Mouse (Mus musculus) testis, postnatal 10 days (tissue): Measurements from ENCODE around the gene Entpd8.

Source experiments
- DNase-seq: peaks from one replicate; pipeline ENCODE4 v3.0.0; 2021; ENCODE audit warnings: low spot score

Gene Entpd8

DNA sequence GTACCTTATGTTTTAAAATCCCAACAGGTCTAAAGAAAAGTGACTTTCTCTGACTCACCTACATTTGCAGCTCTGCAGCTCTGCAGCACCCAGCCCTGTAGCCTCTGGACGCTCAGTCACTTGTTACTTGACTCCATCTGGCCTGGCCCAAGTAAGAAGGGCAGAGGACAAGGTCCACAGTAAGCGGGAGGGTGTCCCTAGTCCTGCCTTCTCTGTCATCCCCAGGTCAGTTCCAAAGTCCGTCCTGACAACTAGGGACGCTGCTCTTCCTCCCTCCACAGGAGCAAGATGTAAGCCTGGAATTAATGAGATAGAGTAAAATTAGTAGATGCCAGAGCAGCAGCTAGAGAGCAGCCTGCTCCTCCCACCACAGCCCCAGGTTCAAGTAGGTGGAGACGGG, at the start of gene Entpd8:
TSS of gene Entpd8 (plus strand) at position 229 of the 400 bp plus-strand sequence.
- DNase-seq, result no peak

- no peak for DNase-seq
These were observed 45.1 kb upstream of the Entpd8 start for GRCm38 (mm10) chr2:25034994-25035393.

DNA sequence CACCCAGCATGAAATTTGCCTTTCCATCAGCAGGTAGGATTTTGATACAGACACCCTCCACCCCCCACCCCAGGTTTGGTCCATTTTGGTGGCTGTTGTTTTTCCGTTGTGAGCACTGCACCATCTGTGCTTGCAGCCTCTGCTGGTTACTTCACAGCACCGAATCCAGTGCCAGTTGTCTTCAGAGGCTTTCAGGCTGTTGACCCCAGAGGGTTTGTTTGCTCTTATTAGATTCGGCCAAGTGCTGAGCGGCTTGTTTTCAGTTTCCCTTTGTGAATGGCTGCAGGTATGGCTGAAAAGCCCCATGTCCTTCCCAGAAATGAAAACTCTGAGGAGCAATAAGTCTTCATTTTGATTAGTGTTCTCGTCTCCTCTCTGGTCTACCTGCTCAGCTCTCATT, 40.0 kb upstream of the Entpd8 start:
- DNase-seq, result no peak

- DNase-seq, result no peak
These were observed 29.2 kb upstream of the Entpd8 start for GRCm38 (mm10) chr2:25050921-25051320.

- no peak for DNase-seq
These were observed 28.7 kb upstream of the Entpd8 start for GRCm38 (mm10) chr2:25051450-25051849.

DNA sequence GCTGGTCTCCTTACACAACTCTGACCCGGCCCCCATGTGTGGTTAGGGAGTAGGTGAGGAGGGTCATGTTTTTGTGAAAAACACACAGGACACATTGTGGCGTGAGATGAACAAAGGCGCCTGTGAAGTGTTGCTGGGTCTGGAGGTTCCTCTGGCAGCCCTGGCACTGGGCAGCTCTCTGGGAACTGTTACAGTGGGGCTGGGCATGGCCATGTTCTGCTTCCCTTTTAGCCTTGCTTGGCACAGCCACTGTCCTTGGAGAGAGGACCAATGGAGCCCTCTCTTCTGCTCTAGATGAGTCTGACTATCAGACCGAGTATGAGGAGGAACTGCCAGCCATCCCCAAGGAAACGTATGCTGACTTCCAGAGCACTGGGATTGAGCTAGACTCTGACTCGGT, 27.0 kb upstream of the Entpd8 start:
- DNase-seq, result no peak

DNA sequence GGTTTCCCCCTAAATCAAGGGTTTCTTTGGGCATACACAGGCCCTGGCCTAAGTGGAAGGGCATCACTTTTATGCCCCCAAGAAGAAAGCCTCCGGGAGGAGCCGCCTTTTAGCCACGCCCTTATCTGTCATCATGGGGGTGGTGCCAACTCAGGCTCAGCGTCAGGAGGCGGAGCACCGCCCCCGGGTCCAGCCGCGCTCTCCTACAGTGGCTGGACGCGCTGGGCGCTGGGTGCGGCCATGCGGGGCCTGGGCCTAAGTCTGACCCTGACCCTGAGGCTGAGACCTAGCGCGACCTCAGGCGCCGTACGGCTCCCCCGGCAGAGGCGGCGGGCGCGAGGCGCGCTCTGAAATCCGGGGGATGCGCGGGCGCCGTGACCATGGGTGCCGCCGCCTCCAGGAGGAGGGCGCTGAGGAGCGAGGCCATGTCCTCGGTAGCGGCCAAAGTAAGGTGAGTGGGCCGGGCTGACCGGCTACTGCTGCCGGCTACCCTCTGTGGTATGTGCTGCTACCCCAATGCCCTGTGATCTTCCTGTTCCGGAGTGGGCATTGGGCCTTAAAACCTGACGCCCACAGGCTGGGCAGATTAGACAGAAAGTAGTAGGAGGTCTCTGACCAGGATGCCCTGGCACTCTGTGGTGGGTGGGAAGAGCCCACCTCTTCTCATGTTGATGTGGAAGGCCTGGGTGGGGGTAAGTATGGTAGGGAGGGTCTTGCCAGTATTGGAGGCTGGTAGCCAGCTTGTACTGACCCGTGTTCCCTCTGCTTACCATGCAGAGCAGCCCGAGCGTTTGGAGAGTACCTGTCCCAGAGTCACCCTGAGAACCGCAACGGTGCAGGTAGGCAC, 25.7 kb upstream of the Entpd8 start, which contains the start of gene Nsmf:
TSS of gene Nsmf (plus strand) at position 135 of the 847 bp plus-strand sequence.
- DNase-seq, result peak; percentile 93

DNA sequence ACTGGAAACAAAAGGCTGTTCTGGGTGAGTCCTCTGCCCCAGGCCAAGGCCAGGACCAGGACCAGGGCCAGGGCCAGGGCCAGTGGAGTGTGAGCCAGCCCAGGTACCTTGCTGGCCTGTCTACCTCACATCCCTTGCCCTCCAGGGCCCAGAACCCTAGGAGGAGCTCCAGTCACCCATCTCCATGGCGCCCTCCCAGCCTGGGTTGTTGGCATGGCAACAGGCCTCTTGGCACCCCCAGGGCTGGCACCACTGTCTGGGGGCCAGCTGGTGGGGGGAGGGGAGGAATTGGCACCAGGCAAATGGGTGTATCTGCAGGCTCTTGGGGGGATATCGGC, 25.1 kb upstream of the Entpd8 start:
- DNase-seq, result peak; percentile 64

- no peak for DNase-seq
These were observed 24.5 kb upstream of the Entpd8 start for GRCm38 (mm10) chr2:25055409-25056155.

- no peak for DNase-seq
These were observed 21.2 kb upstream of the Entpd8 start for GRCm38 (mm10) chr2:25058926-25059325.

GRCm38 (mm10) chr2:25063523-25063922, 16.6 kb upstream of the Entpd8 start:
- DNase-seq, result no peak

DNA sequence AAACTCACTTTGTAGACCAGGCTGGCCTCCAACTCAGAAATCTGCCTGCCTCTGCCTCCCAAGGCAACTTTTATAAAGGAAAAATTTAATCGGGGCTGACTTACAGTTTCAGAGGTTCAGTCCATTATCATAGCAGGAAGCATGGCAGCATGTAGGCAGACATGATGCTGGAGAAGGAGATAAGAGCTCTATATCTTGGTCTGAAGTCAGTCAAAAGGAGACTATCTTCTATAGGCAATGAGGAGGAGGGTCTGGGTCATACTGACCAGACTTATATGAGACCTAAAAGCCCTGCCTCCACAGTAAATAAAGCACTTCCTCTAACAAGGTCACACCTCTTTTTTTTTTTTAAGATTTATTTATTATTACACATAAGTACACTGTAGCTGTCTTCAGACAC, 15.8 kb upstream of the Entpd8 start:
- DNase-seq, result no peak

GRCm38 (mm10) chr2:25065537-25065936, 14.6 kb upstream of the Entpd8 start:
- no peak for DNase-seq

DNA sequence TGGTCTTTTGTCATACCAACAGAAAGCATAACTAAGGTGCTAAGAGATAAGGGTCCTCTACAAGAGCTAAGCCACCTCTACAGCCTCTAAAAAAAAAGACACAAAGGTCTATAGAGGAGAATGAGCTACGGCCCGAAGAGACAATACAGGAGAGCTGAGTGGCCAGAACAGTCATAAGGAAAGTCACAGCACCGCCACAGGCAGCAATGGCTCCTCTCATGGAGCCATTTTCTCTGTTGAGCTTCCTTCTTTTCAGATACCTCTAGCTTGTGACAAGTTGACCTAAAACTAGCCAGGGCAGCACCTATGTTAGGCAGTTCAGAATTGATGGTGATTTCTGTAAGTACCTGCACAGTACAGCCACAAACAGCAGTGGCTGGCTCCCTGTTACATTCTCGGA, 13.6 kb upstream of the Entpd8 start:
- no peak for DNase-seq

GRCm38 (mm10) chr2:25069537-25069936, 10.6 kb upstream of the Entpd8 start:
- DNase-seq, result no peak

GRCm38 (mm10) chr2:25072398-25072797, 7.7 kb upstream of the Entpd8 start:
- DNase-seq, result no peak

DNA sequence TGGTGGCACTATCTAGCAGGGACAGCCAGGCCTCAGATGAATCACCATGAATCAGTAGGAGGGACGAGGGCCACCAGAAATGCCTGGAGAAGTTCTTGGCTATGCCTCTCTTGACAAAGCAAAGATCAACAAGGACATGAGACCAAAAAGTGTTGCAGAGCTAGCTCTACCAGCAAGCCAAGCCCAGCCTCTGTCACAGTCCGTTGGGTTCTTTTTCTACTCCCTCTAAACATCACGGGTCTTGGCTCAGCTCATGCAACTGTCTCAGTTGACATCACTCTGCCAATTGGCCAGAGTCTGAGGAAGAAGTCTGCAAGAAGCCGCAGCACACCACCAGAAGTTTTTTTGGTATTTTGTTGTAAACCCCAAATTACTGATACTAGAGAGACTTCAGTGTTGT, 4.6 kb upstream of the Entpd8 start:
- no peak for DNase-seq

DNA sequence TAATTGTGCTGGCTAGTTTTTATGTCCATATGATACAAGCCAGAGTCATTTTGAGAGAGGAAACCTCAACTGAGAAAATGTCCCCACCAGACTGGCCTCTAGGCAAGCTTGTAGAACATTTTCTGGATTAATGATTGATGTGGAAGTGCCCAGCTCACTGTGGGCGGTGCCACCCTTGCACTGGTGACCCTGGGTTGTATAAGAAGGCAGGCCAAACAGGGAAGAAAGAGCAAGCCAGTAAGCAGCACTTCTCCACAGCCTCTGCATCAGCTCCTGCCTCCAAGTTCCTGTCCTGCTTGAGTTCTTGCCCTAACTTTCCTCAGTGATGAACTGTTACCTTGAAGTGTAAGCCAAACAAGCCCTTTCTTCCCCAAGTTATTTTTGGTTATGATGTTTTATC, 1.1 kb upstream of the Entpd8 start:
- no peak for DNase-seq

DNA sequence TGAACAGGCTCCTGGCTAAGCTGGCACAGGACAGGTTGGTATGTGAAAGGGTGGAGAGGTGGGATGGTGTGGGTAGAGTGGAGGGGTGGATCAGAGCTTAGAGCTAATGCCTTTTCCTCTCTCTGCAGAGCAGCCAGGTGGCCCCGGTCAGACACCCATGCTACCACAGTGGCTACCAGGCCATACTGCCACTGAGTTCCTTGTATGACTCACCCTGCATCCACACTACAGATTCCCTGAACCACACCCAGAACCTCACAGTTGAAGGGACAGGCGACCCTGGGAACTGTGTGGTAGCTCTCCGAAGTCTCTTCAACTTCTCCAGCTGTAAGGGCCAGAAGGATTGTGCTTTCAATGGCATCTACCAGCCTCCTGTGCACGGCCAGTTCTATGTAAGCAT, 3.6 kb downstream of the Entpd8 start:
- no peak for DNase-seq

DNA sequence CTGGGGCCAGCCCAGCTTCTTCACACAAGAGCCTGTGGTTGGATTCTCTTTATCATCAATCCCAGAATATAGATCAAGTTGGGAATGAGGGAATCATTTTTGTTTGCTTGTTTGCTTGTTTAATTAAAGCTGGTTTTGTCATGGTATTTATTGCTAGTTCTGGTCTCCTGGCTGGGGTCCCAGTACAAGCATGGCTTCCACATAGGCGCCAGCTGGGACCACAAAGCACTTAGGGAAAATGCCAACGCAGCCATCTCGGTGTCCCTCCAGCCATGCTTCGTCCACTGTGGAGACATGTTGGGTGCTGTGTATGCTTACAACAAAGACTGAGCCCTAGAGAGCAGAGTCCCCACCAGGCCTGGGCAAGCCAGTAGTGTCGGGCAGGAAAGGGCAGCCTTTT, 5.5 kb downstream of the Entpd8 start:
- no peak for DNase-seq

GRCm38 (mm10) chr2:25087842-25088241, 7.7 kb downstream of the Entpd8 start:
- no peak for DNase-seq

DNA sequence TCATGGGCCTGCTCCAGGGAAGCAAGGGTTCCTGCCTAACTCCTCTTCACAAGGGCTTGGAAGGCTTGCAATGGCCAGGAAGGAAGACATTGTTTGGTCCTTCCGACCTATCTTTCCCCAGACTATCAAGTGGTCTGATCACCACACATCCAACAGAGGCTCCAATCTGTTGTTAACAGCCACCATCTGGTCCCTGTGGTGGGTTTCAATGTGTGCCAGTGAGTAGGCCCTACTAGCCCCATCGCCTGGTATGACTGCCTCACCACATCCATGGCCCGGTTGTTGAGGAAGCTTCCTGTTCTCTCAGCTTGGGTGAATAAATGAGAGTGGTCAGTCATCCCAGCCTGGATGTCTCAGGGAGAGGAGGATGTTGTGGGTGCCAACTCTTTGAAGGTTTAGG, 8.5 kb downstream of the Entpd8 start:
- DNase-seq, result no peak

- DNase-seq, result no peak
These were observed 14.6 kb downstream of the Entpd8 start for GRCm38 (mm10) chr2:25094785-25095108.
